Mouse (Mus musculus) frontal cortex, adult (tissue): ENCODE data around the gene Usp24.
A peak's percentile ranks its signal among the peaks of the same experiment; 100 is the strongest.

Source experiments
- ATAC-seq: cut with Nextera tagmentation; 2 replicates; pipeline ENCODE4 v1.9.2; 2017; ENCODE audit warnings: mild to moderate bottlenecking, moderate library complexity, mixed read lengths; ENCODE audit not compliant: low TSS enrichment

Gene Usp24

GRCm38 (mm10) chr4:106315921-106316350, at the start of gene Usp24:
Usp24 (plus strand) TSS chr4:106316213.
- peak; percentile 72 for ATAC-seq

GRCm38 (mm10) chr4:106276937-106277336, 39.1 kb upstream of the Usp24 start:
- no peak for ATAC-seq

- no peak for ATAC-seq
These were observed 36.8 kb upstream of the Usp24 start for GRCm38 (mm10) chr4:106279177-106279576.

GRCm38 (mm10) chr4:106281128-106281491, 34.9 kb upstream of the Usp24 start:
- ATAC-seq, result no peak

- ATAC-seq, result no peak
These were observed 34.4 kb upstream of the Usp24 start for GRCm38 (mm10) chr4:106281492-106282122.

- no peak for ATAC-seq
These were observed 33.9 kb upstream of the Usp24 start for GRCm38 (mm10) chr4:106282123-106282510.

GRCm38 (mm10) chr4:106286958-106287743, 28.9 kb upstream of the Usp24 start:
- no peak for ATAC-seq

- ATAC-seq, result no peak
These were observed 25.8 kb upstream of the Usp24 start for GRCm38 (mm10) chr4:106290201-106290600.

- no peak for ATAC-seq
These were observed 23.2 kb upstream of the Usp24 start for GRCm38 (mm10) chr4:106292823-106293222.

GRCm38 (mm10) chr4:106293378-106294090, 22.5 kb upstream of the Usp24 start:
- ATAC-seq, result no peak

- no peak for ATAC-seq
These were observed 20.3 kb upstream of the Usp24 start for GRCm38 (mm10) chr4:106295696-106296095.

GRCm38 (mm10) chr4:106296412-106297086, 19.5 kb upstream of the Usp24 start:
- ATAC-seq, result no peak

- ATAC-seq, result no peak
These were observed 14.7 kb upstream of the Usp24 start for GRCm38 (mm10) chr4:106301346-106301745.

GRCm38 (mm10) chr4:106308090-106308489, 7.9 kb upstream of the Usp24 start:
- no peak for ATAC-seq

- ATAC-seq, result no peak
These were observed 3.4 kb upstream of the Usp24 start for GRCm38 (mm10) chr4:106312651-106313050.

GRCm38 (mm10) chr4:106313070-106313469, 2.9 kb upstream of the Usp24 start:
- no peak for ATAC-seq

- no peak for ATAC-seq
These were observed 2.1 kb upstream of the Usp24 start for GRCm38 (mm10) chr4:106313874-106314273.

GRCm38 (mm10) chr4:106314291-106314690, 1.7 kb upstream of the Usp24 start:
- ATAC-seq, result no peak

GRCm38 (mm10) chr4:106316351-106317178, 552 bp downstream of the Usp24 start:
- peak; percentile 72 for ATAC-seq

- ATAC-seq, result 0 out of 2 replicates have a peak, but pooled peaks have one; percentile 9
These were observed 1.4 kb downstream of the Usp24 start for GRCm38 (mm10) chr4:106317179-106318055.
